Mouse (Mus musculus) neural tube, embryonic 15.5 days (tissue): ENCODE results near the gene Rabgap1l. TPM values are rescaled to one million over a fixed set of nuclear protein-coding genes. Genes with fewer than 3 reads are reported as not detected.
A peak's percentile ranks its signal among the peaks of the same experiment; 100 is the strongest.

ENCODE experiments used
- ATAC-seq: fragments of 200-750 bp; cut with Nextera tagmentation; 2 replicates; pipeline ENCODE4 v1.8.0; 2017; ENCODE audit warnings: mild to moderate bottlenecking, moderate TSS enrichment, moderate library complexity; ENCODE audit not compliant: low FRiP score
- H3K27ac ChIP-seq: fragments of 300-500 bp; sonication (generic); replicated peaks from 2 replicates; pipeline ENCODE4 v1.5.1; 2015; ENCODE audit warnings: mild to moderate bottlenecking, inconsistent platforms
- H3K27me3 ChIP-seq: fragments of 300-500 bp; sonication (generic); replicated peaks from 2 replicates; pipeline ENCODE4 v1.6.1; 2015; ENCODE audit warnings: inconsistent platforms
- H3K36me3 ChIP-seq: fragments of 300-500 bp; sonication (generic); 2 replicates; pipeline ENCODE4 v1.6.1; 2015; ENCODE audit warnings: inconsistent platforms
- H3K4me1 ChIP-seq: fragments of 300-500 bp; sonication (generic); 2 replicates; pipeline ENCODE4 v1.6.1; 2015; ENCODE audit warnings: inconsistent platforms
- H3K4me2 ChIP-seq: fragments of 300-500 bp; sonication (generic); 2 replicates; pipeline ENCODE4 v1.6.1; 2015; ENCODE audit warnings: inconsistent platforms, mild to moderate bottlenecking, moderate library complexity
- H3K4me3 ChIP-seq: fragments of 300-500 bp; sonication (generic); replicated peaks from 2 replicates; pipeline ENCODE4 v1.5.1; 2015; ENCODE audit warnings: mild to moderate bottlenecking, inconsistent platforms
- H3K9ac ChIP-seq: fragments of 300-500 bp; sonication (generic); replicated peaks from 2 replicates; pipeline ENCODE4 v1.6.1; 2015; ENCODE audit warnings: mild to moderate bottlenecking, inconsistent platforms
- H3K9me3 ChIP-seq: fragments of 300-500 bp; sonication (generic); replicated peaks from 2 replicates; pipeline ENCODE4 v1.6.1; 2016; ENCODE audit warnings: inconsistent platforms
- WGBS: fragments of 180-500 bp; shearing (Covaris S2); methylation state at CpG from one replicate; pipeline ENCODE4 v1.1.7; 2015; ENCODE audit warnings: mixed read lengths; 5-methylcytosine and 5-hydroxymethylcytosine counted together
- polyA plus RNA-seq: library from polyadenylated mRNA; unstranded; fragments of >200 nt; fragmentation: Nextera tagmentation; extraction: Ambion mirVana; gene quantifications from 2 replicates; pipeline ENCODE4 v1.2.1, GENCODE M21; 2015

Rabgap1l gene
- polyA plus RNA-seq, 1 experiment from 2014 or later: 31.3 TPM

GRCm38 (mm10) chr1:160520665-160521064 lies 272.3 kb downstream of the Rabgap1l start:
- no peaks in the 10 kb centered on the region for H3K36me3 ChIP-seq
- no peak overlapping the region for H3K4me3 ChIP-seq
- H3K9ac ChIP-seq: no peak overlapping the region
- H3K27me3 ChIP-seq: no peaks in the 10 kb centered on the region
- H3K9me3 ChIP-seq: no peaks in the 10 kb centered on the region
- no peak overlapping the region for H3K27ac ChIP-seq
- peak; percentile 21; the same call in 1 of the 2 replicates for ATAC-seq
- H3K4me1 ChIP-seq: no peaks in the 10 kb centered on the region
- no peak overlapping the region for H3K4me2 ChIP-seq
- WGBS: 14% methylated on average over 3 of the region's 3 CpGs

DNA sequence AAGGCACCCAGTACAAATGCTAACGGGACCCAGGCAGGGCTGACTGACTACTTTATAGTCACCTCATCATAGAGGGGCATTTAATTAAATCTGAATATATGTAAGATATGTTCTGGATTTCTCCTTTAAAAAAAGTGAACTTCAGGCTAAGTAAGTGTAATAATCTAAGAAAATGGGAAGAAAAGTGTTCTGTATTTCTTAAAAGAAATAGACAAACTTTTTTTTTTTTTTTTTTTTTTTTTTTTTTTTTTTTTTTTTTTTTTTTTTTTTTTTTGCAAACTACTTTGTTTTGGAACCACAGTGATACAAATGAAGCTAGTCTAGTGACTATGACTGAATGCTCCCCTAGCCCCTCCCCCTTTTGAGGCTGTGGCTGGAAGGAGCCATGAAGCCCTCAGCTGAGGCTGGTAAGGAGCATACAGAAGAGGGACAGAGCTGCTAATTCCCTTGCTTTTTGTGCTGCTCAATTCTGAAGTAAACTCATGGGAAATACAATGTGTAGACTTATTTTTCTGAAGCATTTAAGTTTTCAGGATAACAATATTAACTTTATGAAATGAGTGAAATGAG lies 273.0 kb downstream of the Rabgap1l start:
- no peak overlapping the region for H3K9ac ChIP-seq
- H3K27me3 ChIP-seq: no peaks in the 10 kb centered on the region
- H3K36me3 ChIP-seq: no peaks in the 10 kb centered on the region
- 59% methylated on average over 1 of the region's 1 CpGs for WGBS
- H3K27ac ChIP-seq: no peak overlapping the region
- H3K9me3 ChIP-seq: no peaks in the 10 kb centered on the region
- no peak overlapping the region for H3K4me3 ChIP-seq
- no peaks in the 10 kb centered on the region for H3K4me1 ChIP-seq
- H3K4me2 ChIP-seq: no peak overlapping the region
- ATAC-seq: no peak

DNA sequence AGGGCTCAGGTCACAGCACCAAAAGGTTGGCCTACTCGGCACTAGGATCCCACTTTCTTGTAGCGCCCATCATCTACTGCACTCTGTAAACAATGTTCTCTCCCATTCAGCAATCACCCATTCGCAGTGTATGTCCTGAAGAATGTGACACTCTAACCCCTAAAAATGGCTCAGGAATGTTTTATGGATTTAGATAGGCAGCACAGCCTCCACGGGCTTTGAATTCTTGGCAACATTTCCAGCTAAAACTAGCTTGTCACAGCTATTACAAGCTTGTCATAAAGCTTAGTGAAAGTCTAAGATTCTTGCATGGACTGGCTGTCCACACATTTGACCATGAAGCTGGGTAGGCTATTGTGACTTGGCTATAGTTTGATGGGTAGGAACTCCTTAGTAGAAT lies 274.5 kb downstream of the Rabgap1l start:
- no peak overlapping the region for H3K9ac ChIP-seq
- H3K4me3 ChIP-seq: no peak overlapping the region
- no peaks in the 10 kb centered on the region for H3K36me3 ChIP-seq
- no peak overlapping the region for H3K4me2 ChIP-seq
- H3K27ac ChIP-seq: no peak overlapping the region
- ATAC-seq: no peak
- 79% methylated on average over 4 of the region's 4 CpGs for WGBS
- H3K27me3 ChIP-seq: no peaks in the 10 kb centered on the region
- H3K9me3 ChIP-seq: no peaks in the 10 kb centered on the region
- H3K4me1 ChIP-seq: no peaks in the 10 kb centered on the region

- Histone ChIP-seq H3K9me3 (no peaks in the 10 kb centered on the region), H3K9ac (no peak overlapping the region), H3K4me2 (no peak overlapping the region), H3K27me3 (no peaks in the 10 kb centered on the region), H3K27ac (no peak overlapping the region), H3K4me1 (no peaks in the 10 kb centered on the region), H3K4me3 (no peak overlapping the region), H3K36me3 (no peaks in the 10 kb centered on the region)
- no peak for ATAC-seq
Observed at GRCm38 (mm10) chr1:160507766-160508165, 285.2 kb downstream of the Rabgap1l start.

DNA sequence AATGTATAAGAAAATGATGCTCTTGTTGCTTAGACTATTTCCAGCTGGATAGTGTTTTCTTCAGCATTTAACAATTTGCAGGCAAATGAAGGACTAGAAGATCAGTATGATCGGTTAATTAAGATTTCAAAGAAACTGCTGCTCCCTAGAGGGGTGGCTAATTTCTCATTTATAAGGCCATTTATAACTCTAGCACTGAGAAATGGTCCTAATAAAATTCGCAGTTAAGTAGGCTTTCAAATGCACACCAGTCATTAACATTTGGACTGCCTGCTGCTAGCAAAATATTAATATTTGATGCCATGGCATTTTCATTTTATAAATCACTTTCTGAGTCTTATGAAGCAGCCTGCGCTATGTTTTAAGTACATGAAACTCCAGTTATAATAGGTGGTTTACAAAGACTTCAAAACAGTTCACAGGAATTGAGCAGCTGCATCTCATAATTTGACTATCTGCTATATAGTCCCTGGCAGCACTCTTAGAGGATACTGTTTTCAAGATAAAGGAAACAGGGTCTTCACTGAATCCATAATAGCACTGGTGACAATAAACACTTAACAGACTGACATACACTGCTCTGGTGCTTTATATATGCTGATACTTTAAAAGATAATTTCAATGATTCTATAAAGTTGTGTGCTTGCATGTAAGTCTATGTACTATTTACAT lies 296.0 kb downstream of the Rabgap1l start:
- H3K36me3 ChIP-seq: no peaks in the 10 kb centered on the region
- WGBS: 38% methylated on average over 3 of the region's 3 CpGs
- no peak overlapping the region for H3K4me2 ChIP-seq
- no peak overlapping the region for H3K9ac ChIP-seq
- no peaks in the 10 kb centered on the region for H3K9me3 ChIP-seq
- H3K27me3 ChIP-seq: no peaks in the 10 kb centered on the region
- H3K27ac ChIP-seq: no peak overlapping the region
- ATAC-seq: peak; percentile 84
- H3K4me1 ChIP-seq: 0 out of 2 replicates have a peak, but pooled peaks cover 5% of the 10 kb centered on the region
- no peak overlapping the region for H3K4me3 ChIP-seq

- WGBS: 64% methylated on average over 3 of the region's 3 CpGs
Observed at GRCm38 (mm10) chr1:160485731-160486130, 307.3 kb downstream of the Rabgap1l start.

GRCm38 (mm10) chr1:160485028-160485427 lies 308.0 kb downstream of the Rabgap1l start:
- ATAC-seq: no peak
- no peak overlapping the region for H3K9ac ChIP-seq
- no peaks in the 10 kb centered on the region for H3K36me3 ChIP-seq
- no peak overlapping the region for H3K4me3 ChIP-seq
- H3K27ac ChIP-seq: no peak overlapping the region
- no peaks in the 10 kb centered on the region for H3K9me3 ChIP-seq
- no peaks in the 10 kb centered on the region for H3K4me1 ChIP-seq
- H3K4me2 ChIP-seq: no peak overlapping the region
- WGBS: 65% methylated on average over 7 of the region's 7 CpGs
- no peaks in the 10 kb centered on the region for H3K27me3 ChIP-seq

More at GRCm38 (mm10) chr1:160485731-160486130, 307.3 kb downstream of the Rabgap1l start:
- Histone ChIP-seq H3K36me3 (no peaks in the 10 kb centered on the region), H3K4me1 (no peaks in the 10 kb centered on the region), H3K9me3 (no peaks in the 10 kb centered on the region), H3K4me3 (no peak overlapping the region), H3K27me3 (no peaks in the 10 kb centered on the region), H3K4me2 (no peak overlapping the region), H3K27ac (no peak overlapping the region), H3K9ac (no peak overlapping the region)
- no peak for ATAC-seq

- H3K4me1 ChIP-seq: no peaks in the 10 kb centered on the region
- H3K27ac ChIP-seq: no peak overlapping the region
- WGBS: 88% methylated on average over 2 of the region's 2 CpGs
Observed at GRCm38 (mm10) chr1:160481643-160482042, 311.4 kb downstream of the Rabgap1l start.

GRCm38 (mm10) chr1:160467443-160467842 lies 325.6 kb downstream of the Rabgap1l start:
- H3K36me3 ChIP-seq: no peaks in the 10 kb centered on the region
- H3K27me3 ChIP-seq: no peaks in the 10 kb centered on the region

More at GRCm38 (mm10) chr1:160481643-160482042, 311.4 kb downstream of the Rabgap1l start:
- Histone ChIP-seq H3K36me3 (no peaks in the 10 kb centered on the region), H3K4me3 (no peak overlapping the region), H3K4me2 (no peak overlapping the region), H3K27me3 (no peaks in the 10 kb centered on the region), H3K9me3 (no peaks in the 10 kb centered on the region), H3K9ac (no peak overlapping the region)
- no peak for ATAC-seq

DNA sequence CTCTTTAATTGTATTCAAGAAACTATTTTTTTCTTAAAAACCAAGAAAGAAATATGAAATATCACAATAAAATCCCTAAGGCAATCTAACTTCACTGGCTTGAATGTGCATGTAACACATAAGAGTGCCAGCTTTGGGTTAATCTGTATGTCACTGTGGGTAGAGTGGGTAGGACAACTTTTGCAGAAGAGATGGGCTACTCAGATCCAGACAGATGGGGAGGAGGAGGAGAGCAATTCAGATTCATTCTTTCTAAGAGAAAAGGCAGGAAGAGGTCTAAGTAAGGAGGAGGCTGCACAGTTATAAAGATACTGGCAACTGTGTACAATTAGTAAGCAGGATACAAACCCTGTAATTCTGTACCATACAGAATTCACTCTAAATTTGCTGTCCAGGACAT lies 327.8 kb downstream of the Rabgap1l start:
- no peak overlapping the region for H3K9ac ChIP-seq
- H3K27me3 ChIP-seq: no peaks in the 10 kb centered on the region
- H3K4me2 ChIP-seq: no peak overlapping the region
- H3K4me1 ChIP-seq: no peaks in the 10 kb centered on the region
- no peaks in the 10 kb centered on the region for H3K9me3 ChIP-seq
- no peaks in the 10 kb centered on the region for H3K36me3 ChIP-seq
- no peak overlapping the region for H3K27ac ChIP-seq
- ATAC-seq: no peak
- H3K4me3 ChIP-seq: no peak overlapping the region

More at GRCm38 (mm10) chr1:160467443-160467842, 325.6 kb downstream of the Rabgap1l start:
- H3K4me2 ChIP-seq: no peak overlapping the region
- no peak for ATAC-seq
- no peaks in the 10 kb centered on the region for H3K4me1 ChIP-seq
- no peak overlapping the region for H3K27ac ChIP-seq
- no peak overlapping the region for H3K4me3 ChIP-seq
- no peaks in the 10 kb centered on the region for H3K9me3 ChIP-seq
- H3K9ac ChIP-seq: no peak overlapping the region

DNA sequence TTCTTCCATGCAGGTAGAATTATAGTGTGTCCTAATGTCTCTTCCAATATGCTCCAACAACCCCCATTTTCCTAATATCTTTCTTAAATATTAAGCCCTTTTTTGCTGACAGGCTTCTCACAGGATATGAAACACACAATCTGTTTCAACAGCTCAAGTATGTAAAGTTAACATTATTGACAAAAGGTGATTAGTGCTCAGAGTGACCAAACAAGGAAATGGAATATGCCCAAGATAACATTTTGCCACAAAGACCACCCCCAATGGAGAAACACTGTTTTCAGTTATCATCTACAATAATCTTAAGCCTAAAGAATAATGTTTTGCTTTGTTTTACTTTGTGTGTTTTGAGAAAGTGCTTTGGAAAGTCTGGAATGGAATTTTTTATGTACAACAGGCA lies 328.9 kb downstream of the Rabgap1l start:
- H3K9ac ChIP-seq: no peak overlapping the region
- no peaks in the 10 kb centered on the region for H3K27me3 ChIP-seq
- no peak for ATAC-seq
- no peaks in the 10 kb centered on the region for H3K36me3 ChIP-seq
- H3K27ac ChIP-seq: no peak overlapping the region
- no peak overlapping the region for H3K4me2 ChIP-seq
- no peaks in the 10 kb centered on the region for H3K4me1 ChIP-seq
- H3K9me3 ChIP-seq: no peaks in the 10 kb centered on the region
- H3K4me3 ChIP-seq: no peak overlapping the region

DNA sequence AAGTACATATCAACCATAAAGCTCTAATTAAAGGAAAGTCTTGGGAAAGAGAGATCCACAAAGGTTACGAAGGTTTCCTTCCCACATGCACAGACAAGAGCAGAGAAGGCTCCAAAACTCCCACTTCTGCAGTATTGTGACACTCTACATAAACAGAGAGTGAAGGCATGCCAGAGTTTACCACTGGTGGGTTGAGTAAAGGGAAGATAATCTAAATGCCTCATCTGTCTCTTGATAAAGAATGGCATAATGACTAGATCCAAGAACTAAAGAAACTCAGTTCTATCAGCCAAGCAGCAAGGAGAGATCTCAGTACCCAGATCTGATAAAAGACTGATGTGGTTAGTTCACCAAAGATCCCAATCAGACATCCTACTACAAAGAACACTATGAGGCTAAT lies 332.7 kb downstream of the Rabgap1l start:
- Histone ChIP-seq H3K4me1 (no peaks in the 10 kb centered on the region), H3K4me3 (no peak overlapping the region), H3K9me3 (no peaks in the 10 kb centered on the region), H3K4me2 (no peak overlapping the region), H3K9ac (no peak overlapping the region), H3K36me3 (no peaks in the 10 kb centered on the region), H3K27me3 (no peaks in the 10 kb centered on the region), H3K27ac (no peak overlapping the region)
- no peak for ATAC-seq
- 95% methylated on average over 1 of the region's 1 CpGs for WGBS
